Mouse (Mus musculus): Measurements from ENCODE around the gene Lgr5. TPM values are rescaled to one million over a fixed set of nuclear protein-coding genes. Genes with fewer than 3 reads are reported as not detected.

The Lgr5 gene
- polyA plus RNA-seq, 2 experiments: 0.76 to 0.84 TPM

DNA sequence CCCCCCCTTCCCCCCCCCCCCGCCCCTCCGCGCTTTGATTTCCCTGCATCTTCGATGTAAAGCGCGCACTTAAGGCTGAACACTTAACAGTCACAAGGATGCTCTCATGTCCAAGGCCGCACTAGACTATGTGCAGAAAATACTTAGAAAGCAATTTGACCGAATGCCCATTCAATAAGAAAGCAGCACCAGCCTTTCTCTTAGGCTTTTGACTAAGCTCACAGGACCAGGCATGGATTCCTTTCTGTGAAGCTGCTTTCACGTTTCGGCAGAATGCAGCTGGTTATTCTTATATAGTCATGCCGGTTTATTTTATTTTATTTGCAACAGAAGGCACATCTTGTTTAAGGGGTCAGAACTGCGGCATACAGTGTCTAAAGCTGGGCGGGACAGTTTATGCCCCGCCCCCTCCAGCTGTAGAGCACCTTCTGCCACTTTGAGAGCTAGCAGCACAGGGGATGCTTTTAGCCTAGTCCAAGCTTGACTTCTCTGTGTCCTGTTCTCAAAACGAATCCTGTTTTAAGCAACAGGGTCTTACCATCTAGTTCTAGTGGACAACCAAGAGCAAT, 30.8 kb upstream of the Lgr5 start:
- H3K9me3 ChIP-seq (ENCODE audit: control insufficient read depth, low read length): no peaks in the 10 kb centered on the region
- ATAC-seq (ENCODE audit: insufficient read depth): no peak
- no peaks in the 10 kb centered on the region for H3K36me3 ChIP-seq (replicated peaks; ENCODE audit: control insufficient read depth, insufficient read depth, low read depth)
- H3K9ac ChIP-seq (replicated peaks): no peak overlapping the region
- H3K27ac ChIP-seq: no peak overlapping the region
- no peak for TF ChIP-seq EP300 (IDR thresholded peaks at IDR 0.05; ENCODE audit: low read depth)
- no peak for DNase-seq (ENCODE audit: low read depth in 3 of 3, low spot score in 3 of 3)
- H3K27me3 ChIP-seq (ENCODE audit: control insufficient read depth, insufficient read depth, low read length): no peaks in the 10 kb centered on the region
- no peaks in the 10 kb centered on the region for H3K4me1 ChIP-seq (replicated peaks; ENCODE audit: control insufficient read depth in 2 of 2, insufficient read depth in 2 of 2, low read length in 1 of 2)
- no peak overlapping the region for H3K4me2 ChIP-seq (ENCODE audit: low read depth)
- WGBS (ENCODE audit: insufficient replicate concordance): 25% methylated on average over 15 of the region's 15 CpGs
- H3K4me3 ChIP-seq (ENCODE audit: insufficient read depth in 1 of 2, low read depth in 2 of 2, low read length in 2 of 2): no peak overlapping the region

DNA sequence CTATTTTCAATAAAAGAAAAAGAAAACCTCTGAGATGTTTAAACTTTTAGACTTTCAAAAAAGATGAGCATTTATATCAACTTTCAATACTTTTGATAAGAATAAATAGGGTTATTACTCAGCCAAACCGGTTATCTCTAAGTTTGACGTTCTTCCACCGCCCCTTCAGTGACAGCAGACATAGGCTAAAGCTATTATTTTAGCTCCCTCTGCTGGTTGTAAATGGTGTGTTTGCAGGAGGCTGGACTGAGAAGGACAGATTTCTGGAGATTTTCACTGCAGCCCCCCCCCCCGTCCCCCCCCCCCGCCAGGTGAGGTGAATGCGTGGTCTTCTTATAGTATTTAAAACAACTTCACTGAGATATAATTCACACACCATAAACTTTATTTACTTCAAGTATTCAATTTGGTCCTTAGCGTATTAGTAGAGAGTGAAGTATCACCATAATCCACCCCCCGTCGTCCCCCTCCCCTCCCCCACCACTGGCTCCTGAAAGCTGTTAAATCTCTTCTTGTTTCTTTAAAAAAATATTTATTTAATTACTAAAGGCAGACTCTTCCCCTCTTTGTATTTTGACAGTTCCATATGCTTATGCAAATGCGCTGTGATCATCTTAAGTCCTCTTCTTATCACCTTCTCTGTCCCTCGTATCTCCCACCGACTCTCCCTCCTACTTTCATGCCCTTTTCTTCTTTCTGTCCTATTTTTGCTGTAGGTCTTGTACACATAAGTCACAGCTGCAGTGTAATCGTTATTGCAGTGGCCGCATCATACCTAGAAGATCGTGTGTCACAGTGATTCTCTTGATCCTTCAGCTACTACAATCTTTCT, 30.1 kb upstream of the Lgr5 start:
- H3K27ac ChIP-seq: no peak overlapping the region
- 14% methylated on average over 13 of the region's 15 CpGs for WGBS (ENCODE audit: insufficient replicate concordance)
- no peak overlapping the region for H3K9ac ChIP-seq (replicated peaks)
- DNase-seq (ENCODE audit: low read depth in 3 of 3, low spot score in 3 of 3): peak in 2 of 3 experiments; percentile 2 to 7
- H3K4me3 ChIP-seq (ENCODE audit: insufficient read depth in 1 of 2, low read depth in 2 of 2, low read length in 2 of 2): no peak overlapping the region
- TF ChIP-seq CTCF (IDR thresholded peaks at IDR 0.05; ENCODE audit: low read depth) (peak; percentile 35; the same call in 1 of the 2 replicates), EP300 (IDR thresholded peaks at IDR 0.05; ENCODE audit: low read depth) (no peak)
- no peaks in the 10 kb centered on the region for H3K4me1 ChIP-seq (replicated peaks; ENCODE audit: control insufficient read depth in 2 of 2, insufficient read depth in 2 of 2, low read length in 1 of 2)
- no peak overlapping the region for H3K4me2 ChIP-seq (ENCODE audit: low read depth)
- no peaks in the 10 kb centered on the region for H3K27me3 ChIP-seq (ENCODE audit: control insufficient read depth, insufficient read depth, low read length)
- H3K36me3 ChIP-seq (replicated peaks; ENCODE audit: control insufficient read depth, insufficient read depth, low read depth): no peaks in the 10 kb centered on the region
- no peaks in the 10 kb centered on the region for H3K9me3 ChIP-seq (ENCODE audit: control insufficient read depth, low read length)
- ATAC-seq (ENCODE audit: insufficient read depth): no peak

DNA sequence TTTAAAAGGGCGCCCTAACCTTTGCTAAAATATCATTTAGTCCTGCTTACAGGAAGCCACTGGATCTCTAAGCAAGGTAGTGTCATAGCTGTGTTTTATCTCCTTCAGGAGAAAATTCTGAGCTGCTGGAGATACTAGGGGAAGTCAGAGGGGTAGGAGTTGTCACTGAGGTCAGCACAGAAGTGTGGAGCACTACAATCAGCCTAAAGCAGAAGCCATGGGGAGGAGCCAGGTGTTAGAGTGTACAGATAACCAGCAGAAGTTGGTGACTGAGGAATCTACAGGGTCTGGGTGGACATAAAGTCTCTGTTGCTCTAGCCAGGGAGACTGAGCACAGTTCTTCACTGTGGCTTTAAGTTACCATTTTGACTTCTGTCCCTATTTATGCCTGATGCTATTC, 8.2 kb upstream of the Lgr5 start:
- H3K4me1 ChIP-seq (replicated peaks; ENCODE audit: control insufficient read depth in 2 of 2, insufficient read depth in 2 of 2, low read length in 1 of 2): no peaks in the 10 kb centered on the region
- DNase-seq (ENCODE audit: low read depth in 3 of 3, low spot score in 3 of 3) (no peak), ATAC-seq (ENCODE audit: insufficient read depth) (no peak)
- H3K4me3 ChIP-seq (ENCODE audit: insufficient read depth in 1 of 2, low read depth in 2 of 2, low read length in 2 of 2): no peak overlapping the region
- WGBS (ENCODE audit: insufficient replicate concordance): 64% methylated on average over 1 of the region's 1 CpGs
- H3K27me3 ChIP-seq (ENCODE audit: control insufficient read depth, insufficient read depth, low read length): no peaks in the 10 kb centered on the region
- no peaks in the 10 kb centered on the region for H3K36me3 ChIP-seq (replicated peaks; ENCODE audit: control insufficient read depth, insufficient read depth, low read depth)
- TF ChIP-seq CTCF (IDR thresholded peaks at IDR 0.05; ENCODE audit: low read depth): no peak
- no peak for TF ChIP-seq EP300 (IDR thresholded peaks at IDR 0.05; ENCODE audit: low read depth)
- no peaks in the 10 kb centered on the region for H3K9me3 ChIP-seq (ENCODE audit: control insufficient read depth, low read length)
- H3K27ac ChIP-seq: no peak overlapping the region
- no peak overlapping the region for H3K9ac ChIP-seq (replicated peaks)
- H3K4me2 ChIP-seq (ENCODE audit: low read depth): no peak overlapping the region

DNA sequence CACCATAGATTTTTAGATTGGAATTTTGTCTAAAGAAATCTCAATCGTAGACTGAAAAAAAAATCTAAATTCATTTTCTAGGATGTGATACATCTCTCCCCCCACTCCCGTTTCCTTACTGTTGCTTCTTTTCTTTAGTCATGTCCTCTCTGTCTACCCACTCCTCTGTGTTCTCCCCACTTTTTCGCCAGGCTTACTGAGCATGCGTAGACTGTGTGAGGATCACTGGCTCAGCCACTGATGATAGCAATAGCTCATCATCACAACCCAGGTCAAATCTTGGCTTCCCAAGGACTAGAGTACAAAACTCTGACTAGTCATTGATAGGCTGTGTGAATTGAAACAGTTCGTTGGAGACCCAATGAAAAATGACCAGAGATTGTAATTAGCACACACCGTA, 6.1 kb upstream of the Lgr5 start:
- ATAC-seq (ENCODE audit: insufficient read depth) (no peak), DNase-seq (ENCODE audit: low read depth in 3 of 3, low spot score in 3 of 3) (no peak)
- no peaks in the 10 kb centered on the region for H3K4me1 ChIP-seq (replicated peaks; ENCODE audit: control insufficient read depth in 2 of 2, insufficient read depth in 2 of 2, low read length in 1 of 2)
- no peak overlapping the region for H3K9ac ChIP-seq (replicated peaks)
- TF ChIP-seq EP300 (IDR thresholded peaks at IDR 0.05; ENCODE audit: low read depth): no peak
- no peak for TF ChIP-seq CTCF (IDR thresholded peaks at IDR 0.05; ENCODE audit: low read depth)
- H3K27me3 ChIP-seq (ENCODE audit: control insufficient read depth, insufficient read depth, low read length): no peaks in the 10 kb centered on the region
- no peak overlapping the region for H3K27ac ChIP-seq
- 67% methylated on average over 6 of the region's 6 CpGs for WGBS (ENCODE audit: insufficient replicate concordance)
- H3K4me2 ChIP-seq (ENCODE audit: low read depth): no peak overlapping the region
- no peaks in the 10 kb centered on the region for H3K36me3 ChIP-seq (replicated peaks; ENCODE audit: control insufficient read depth, insufficient read depth, low read depth)
- H3K4me3 ChIP-seq (ENCODE audit: insufficient read depth in 1 of 2, low read depth in 2 of 2, low read length in 2 of 2): no peak overlapping the region
- H3K9me3 ChIP-seq (ENCODE audit: control insufficient read depth, low read length): no peaks in the 10 kb centered on the region

DNA sequence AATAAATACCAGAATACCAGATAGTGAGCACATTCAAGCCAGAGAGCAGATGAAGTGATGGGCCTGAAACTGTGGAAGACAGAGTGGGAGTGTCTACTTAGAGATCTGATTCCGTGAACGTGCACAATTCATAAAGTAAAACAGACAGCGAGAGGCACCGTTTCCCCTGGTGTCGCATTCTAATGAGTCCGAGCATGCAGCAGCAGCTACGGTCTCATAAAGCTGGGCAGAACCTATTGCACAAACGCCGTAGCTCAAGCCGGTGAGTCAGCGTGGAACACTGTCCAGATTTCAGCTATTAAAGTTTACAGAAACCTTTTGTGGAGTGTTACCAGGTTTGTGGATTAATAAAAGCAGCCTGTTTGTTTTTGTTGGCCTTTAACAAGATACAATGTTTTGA, 5.6 kb upstream of the Lgr5 start:
- 80% methylated on average over 11 of the region's 11 CpGs for WGBS (ENCODE audit: insufficient replicate concordance)
- Histone ChIP-seq H3K9me3 (ENCODE audit: control insufficient read depth, low read length) (no peaks in the 10 kb centered on the region), H3K27ac (no peak overlapping the region), H3K36me3 (replicated peaks; ENCODE audit: control insufficient read depth, insufficient read depth, low read depth) (no peaks in the 10 kb centered on the region), H3K9ac (replicated peaks) (no peak overlapping the region), H3K27me3 (ENCODE audit: control insufficient read depth, insufficient read depth, low read length) (peaks cover under 1% of the 10 kb centered on the region; the same call in 1 of the 2 replicates), H3K4me1 (replicated peaks; ENCODE audit: control insufficient read depth in 2 of 2, insufficient read depth in 2 of 2, low read length in 1 of 2) (no peaks in the 10 kb centered on the region), H3K4me2 (ENCODE audit: low read depth) (no peak overlapping the region), H3K4me3 (ENCODE audit: insufficient read depth in 1 of 2, low read depth in 2 of 2, low read length in 2 of 2) (no peak overlapping the region)
- DNase-seq (ENCODE audit: low read depth in 3 of 3, low spot score in 3 of 3) (no peak), ATAC-seq (ENCODE audit: insufficient read depth) (no peak)
- no peak for TF ChIP-seq CTCF (IDR thresholded peaks at IDR 0.05; ENCODE audit: low read depth)
- TF ChIP-seq EP300 (IDR thresholded peaks at IDR 0.05; ENCODE audit: low read depth): no peak
